Mouse (Mus musculus) liver, embryonic 14.5 days (tissue): ENCODE measurements around the gene Cyth1.

Experiments
- CTCF ChIP-seq: IDR thresholded peaks from 2 replicates; pipeline ENCODE4 v1.5.1; 2016; ENCODE audit warnings: antibody characterized with exemption, low read depth, control low read depth
- EP300 ChIP-seq: IDR thresholded peaks from 2 replicates; pipeline ENCODE4 v1.6.1; 2016; ENCODE audit warnings: antibody characterized with exemption, low read depth

DNA sequence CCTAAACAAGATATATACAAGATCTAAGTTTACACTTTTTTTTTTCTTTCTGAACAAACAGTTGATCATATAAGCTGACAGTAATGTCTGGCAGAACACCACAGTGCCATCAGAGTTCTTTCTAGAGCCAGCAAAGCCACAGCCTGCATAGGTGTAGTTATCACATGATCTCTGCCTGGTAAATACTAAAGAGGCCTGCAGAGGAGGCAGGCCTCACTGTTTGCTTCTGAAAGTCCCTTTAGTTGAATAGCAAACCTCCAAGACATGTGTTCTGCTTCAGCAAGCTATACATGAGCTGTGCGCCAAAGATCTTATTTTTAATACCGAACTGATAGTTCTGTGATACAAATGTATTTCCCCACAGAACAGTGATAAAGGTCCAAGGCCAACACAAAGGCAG is 3.3 kb downstream of the Cyth1 start:
- TF ChIP-seq EP300 (no peak), CTCF (no peak)
